Comparison of ENCODE assay signal across 15 mouse cellular contexts in the genomic region with DNA sequence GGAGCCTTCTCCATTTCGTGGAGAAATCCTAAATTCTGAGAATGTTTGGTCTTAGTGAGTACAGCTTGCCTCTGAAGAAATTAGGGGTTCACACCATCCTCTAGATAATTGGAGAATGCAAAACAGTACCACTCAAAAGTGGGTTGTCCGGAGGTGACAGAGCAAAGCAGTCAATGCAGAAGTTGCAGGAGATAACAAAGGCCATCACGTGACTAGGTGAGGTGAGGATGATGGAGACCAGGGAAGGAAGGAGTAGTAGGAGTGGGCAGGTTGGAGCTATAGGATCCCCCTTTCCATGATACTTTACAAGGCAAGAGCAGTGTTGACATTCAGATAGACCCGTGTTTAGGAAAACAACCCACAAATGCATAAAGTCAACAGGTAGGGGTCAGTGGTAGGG.
"Had no signal": no experiment of that assay in that cellular context is flagged by ENCODE, and none has a peak within 500 bp of the region (broad histone marks: within the 10 kb centered on the region; RNA-seq: fewer than 3 reads in every experiment).

No protein-coding gene starts in this region.

- H3K27me3 ChIP-seq: neural tube, embryonic 12.5 days; neural tube, embryonic 13.5 days; neural tube, embryonic 15.5 days; stomach, embryonic 15.5 days had no signal

- H3K4me2 ChIP-seq: neural tube, embryonic 12.5 days; neural tube, embryonic 13.5 days; neural tube, embryonic 15.5 days; stomach, embryonic 15.5 days had no signal

- H3K9me3 ChIP-seq: neural tube, embryonic 12.5 days; neural tube, embryonic 13.5 days; neural tube, embryonic 15.5 days; stomach, embryonic 15.5 days had no signal

- H3K27ac ChIP-seq: neural tube, embryonic 12.5 days; neural tube, embryonic 13.5 days; neural tube, embryonic 15.5 days; stomach, embryonic 15.5 days; stomach, postnatal 0 days had no signal

- H3K36me3 ChIP-seq: neural tube, embryonic 12.5 days; neural tube, embryonic 13.5 days; neural tube, embryonic 15.5 days; stomach, embryonic 15.5 days had no signal

- H3K4me3 ChIP-seq: neural tube, embryonic 12.5 days; neural tube, embryonic 13.5 days; neural tube, embryonic 15.5 days; stomach, embryonic 15.5 days had no signal

- DNase-seq: retina, postnatal 1 day; right cerebral cortex, adult 18-20 months; right cerebral cortex, postnatal 25 days; right cerebral cortex, postnatal 4 days; spleen, adult 18-20 months; thymus, adult 18-20 months; thymus, adult 2 months; thymus, postnatal 14 days; thymus, postnatal 36 days; thymus, postnatal 4 days had no signal

- H3K9ac ChIP-seq: neural tube, embryonic 12.5 days; neural tube, embryonic 13.5 days; neural tube, embryonic 15.5 days; stomach, embryonic 15.5 days had no signal
